In genomic region chr2:73047061-73047741, GRCm38 (mm10) we compare ENCODE assay signal across 8 mouse cellular contexts.
DNase-seq lines count a peak whose midpoint lies in the region; ATAC-seq and TF ChIP-seq lines count a peak whose summit lies in the region.

No protein-coding gene starts in this region.

- no peaks in the 10 kb centered on the region for H3K9me3 ChIP-seq in intestine, postnatal 0 days (ENCODE audit: control insufficient read depth)

- no peak overlapping the region for H3K9ac ChIP-seq in intestine, postnatal 0 days (ENCODE audit: low read depth, low read length)

- peak overlapping the region; percentile 55; the same call in 1 of the 2 replicates for H3K27ac ChIP-seq in layer of hippocampus, adult 2 months
- peak overlapping the region; percentile 41; the same call in 1 of the 2 replicates for H3K27ac ChIP-seq in intestine, postnatal 0 days (ENCODE audit: low read depth, low read length)

- no peaks in the 10 kb centered on the region for H3K27me3 ChIP-seq in intestine, postnatal 0 days (replicated peaks; ENCODE audit: control insufficient read depth, insufficient read depth, low read length)

- H3K36me3 ChIP-seq in intestine, postnatal 0 days (ENCODE audit: control insufficient read depth, insufficient read depth), result no peaks in the 10 kb centered on the region

- ATAC-seq in intestine, postnatal 0 days, result peak; percentile 83
- no peak for ATAC-seq in erythroid progenitor cell, adult 5-6 weeks (replicated peaks; ENCODE audit: low FRiP score, poor library complexity, severe bottlenecking)
- ATAC-seq in frontal cortex, adult (ENCODE audit: low TSS enrichment), result no peak

- no peak for DNase-seq in layer of hippocampus, adult 2 months (ENCODE audit: low spot score in 2 of 2)
- DNase-seq in layer of hippocampus, adult 9-10 months (ENCODE audit: low spot score), result no peak
- peak; percentile 94 for DNase-seq in fibroblast of lung, adult 2 months (ENCODE audit: low read depth)
- DNase-seq in lung, adult 18-20 months, result peak; percentile 72 to 76
- peak; percentile 74 for DNase-seq in testis, postnatal 14 days (ENCODE audit: low spot score)

- no peak for TF ChIP-seq CTCF in layer of hippocampus, adult 2 months (conservative IDR thresholded peaks at IDR 0.05)
- TF ChIP-seq CTCF in intestine, postnatal 0 days (IDR thresholded peaks at IDR 0.05; ENCODE audit: low read depth), result no peak

- peak overlapping the region; percentile 32 for H3K4me3 ChIP-seq in layer of hippocampus, adult 2 months
- no peak overlapping the region for H3K4me3 ChIP-seq in intestine, postnatal 0 days (ENCODE audit: low read depth, low read length)

- H3K4me2 ChIP-seq in intestine, postnatal 0 days (replicated peaks; ENCODE audit: low read depth), result no peak overlapping the region; the same call in 1 of the 2 replicates

- WGBS in intestine, postnatal 0 days, result 53% methylated on average over 24 of the region's 24 CpGs

- no peaks in the 10 kb centered on the region; the same call in 1 of the 2 replicates for H3K4me1 ChIP-seq in intestine, postnatal 0 days (replicated peaks; ENCODE audit: control insufficient read depth, insufficient read depth, low read length)

Comparison
In these comparisons a context has a peak if more than half of its experiments do, and no peak if none do; other contexts are left out.
1. DNase-seq: peak in fibroblast of lung, adult 2 months (single experiment), lung, adult 18-20 months (2 of 2) and testis, postnatal 14 days (single experiment); none in layer of hippocampus, adult 2 months (0 of 2) and layer of hippocampus, adult 9-10 months (single experiment).